Mouse (Mus musculus): ENCODE results near the gene Cactin.

DNA sequence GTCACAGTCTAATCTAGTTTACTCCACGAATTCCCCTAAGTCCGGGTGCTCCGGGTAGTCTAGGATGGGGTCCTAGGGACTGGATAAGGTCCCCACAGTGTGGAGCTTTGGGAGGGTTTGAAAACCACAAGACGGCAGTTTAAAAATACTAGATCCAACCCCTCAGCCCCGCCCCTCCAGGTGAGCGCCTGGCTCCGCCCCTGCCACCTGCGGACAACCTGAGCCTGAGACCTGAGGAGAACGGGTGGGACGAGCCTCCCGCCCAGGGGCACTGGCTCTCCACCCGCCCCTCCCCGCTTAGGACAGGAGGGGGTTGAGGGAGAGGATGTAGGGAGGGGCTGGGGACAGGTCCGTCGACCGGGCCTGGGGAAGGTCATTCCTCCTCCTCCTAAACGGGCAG lies 36.2 kb upstream of the Cactin start:
- TF ChIP-seq POLR2A (IDR thresholded peaks at IDR 0.05; ENCODE audit: borderline replicate concordance, control insufficient read depth, low read depth, low read length) (no peak), CTCF (IDR thresholded peaks at IDR 0.05; ENCODE audit: control insufficient read depth, insufficient read depth, low read length) (no peak)

Measured in bone marrow, adult 2 months (tissue).